ENCODE assay signal across 8 mouse cellular contexts in genomic region chr13:50418421-50418820, GRCm38 (mm10). TPM values are rescaled to one million over a fixed set of nuclear protein-coding genes. Genes with fewer than 3 reads are reported as not detected.
DNase-seq lines count a peak whose midpoint lies in the region; ATAC-seq and TF ChIP-seq lines count a peak whose summit lies in the region.

No protein-coding gene starts in this region.

- DNase-seq in embryo, embryonic 10 days (ENCODE audit: low spot score), result peak; percentile 13
- no peak for DNase-seq in embryo, embryonic 10.5 days (ENCODE audit: low spot score)
- DNase-seq in spleen, adult 2 months (ENCODE audit: low read depth in 1 of 2, low spot score in 2 of 2), result no peak
- DNase-seq in spleen, adult 12 weeks (ENCODE audit: low spot score), result no peak
- no peak for DNase-seq in liver, embryonic 14.5 days (ENCODE audit: low read depth in 3 of 3, low spot score in 3 of 3)
- no peak for DNase-seq in T-cell, adult 2 months (ENCODE audit: low spot score)
- DNase-seq in cerebellum, adult 9-11 months, result no peak
- no peak for DNase-seq in right cerebral cortex, adult 2 months (ENCODE audit: low spot score in 2 of 2)

- WGBS in spleen, adult 2 months, result 60% methylated on average over 3 of the region's 3 CpGs
- 49% methylated on average over 3 of the region's 3 CpGs for WGBS in liver, embryonic 14.5 days (ENCODE audit: insufficient replicate concordance)

- H3K4me3 ChIP-seq in spleen, adult 2 months (ENCODE audit: extremely low read depth, insufficient read depth, insufficient read length), result peak overlapping the region; percentile 89; the same call in 1 of the 2 replicates
- peak overlapping the region; percentile 64; a peak in 3 of 4 replicates for H3K4me3 ChIP-seq in liver, embryonic 14.5 days (ENCODE audit: insufficient read depth in 1 of 2, low read depth in 2 of 2, low read length in 2 of 2)

- no peak overlapping the region for H3K27ac ChIP-seq in spleen, adult 2 months (ENCODE audit: insufficient read depth, low read length)
- H3K27ac ChIP-seq in liver, embryonic 14.5 days, result no peak overlapping the region

- peaks cover 6% of the 10 kb centered on the region for H3K4me1 ChIP-seq in spleen, adult 2 months (ENCODE audit: control insufficient read depth, insufficient read depth, insufficient read length)
- H3K4me1 ChIP-seq in liver, embryonic 14.5 days (replicated peaks; ENCODE audit: control insufficient read depth in 2 of 2, insufficient read depth in 2 of 2, low read length in 1 of 2), result peaks cover 0 to 6% of the 10 kb centered on the region in 2 experiments; a peak in 2 of 4 replicates

- no peak for TF ChIP-seq POLR2A in spleen, adult 2 months (IDR thresholded peaks at IDR 0.05; ENCODE audit: low read depth, low read length)

- no peaks in the 10 kb centered on the region for H3K36me3 ChIP-seq in spleen, adult 2 months (ENCODE audit: control insufficient read depth, insufficient read depth, low read length)
- no peaks in the 10 kb centered on the region for H3K36me3 ChIP-seq in liver, embryonic 14.5 days (replicated peaks; ENCODE audit: control insufficient read depth, insufficient read depth, low read depth)

- peak overlapping the region; percentile 68 for H3K4me2 ChIP-seq in liver, embryonic 14.5 days (ENCODE audit: low read depth)

- TF ChIP-seq EP300 in liver, embryonic 14.5 days (IDR thresholded peaks at IDR 0.05; ENCODE audit: low read depth), result no peak

- H3K9me3 ChIP-seq in liver, embryonic 14.5 days (ENCODE audit: control insufficient read depth, low read length), result no peaks in the 10 kb centered on the region

- H3K27me3 ChIP-seq in spleen, adult 2 months (ENCODE audit: control insufficient read depth, insufficient read depth, low read length), result no peaks in the 10 kb centered on the region
- no peaks in the 10 kb centered on the region for H3K27me3 ChIP-seq in liver, embryonic 14.5 days (ENCODE audit: control insufficient read depth, insufficient read depth, low read length)

- no peak overlapping the region; the same call in 1 of the 2 replicates for H3K9ac ChIP-seq in liver, embryonic 14.5 days (replicated peaks)

- no peak for ATAC-seq in liver, embryonic 14.5 days (ENCODE audit: insufficient read depth)

- TF ChIP-seq CTCF in spleen, adult 2 months (IDR thresholded peaks at IDR 0.05; ENCODE audit: extremely low read depth, insufficient read depth, insufficient read length, insufficient replicate concordance), result no peak
- TF ChIP-seq CTCF in liver, embryonic 14.5 days (IDR thresholded peaks at IDR 0.05; ENCODE audit: low read depth), result no peak

RNA-seq across cellular contexts. Expression of gene Fbxw17, which starts 0.8 kb away (rescaled TPM):
- 12.7 and 17.2 TPM in 2 replicates for polyA plus RNA-seq in spleen, adult 2 months (2012; rRNA removed)
- 2.7 and 3.5 TPM in 2 replicates for polyA plus RNA-seq in liver, embryonic 14.5 days (2012; rRNA removed)
- polyA plus RNA-seq in liver, embryonic 14.5 days (2014; fragmentation: Nextera tagmentation; extraction: Ambion mirVana), result 3.4 and 4.4 TPM in 2 replicates

RNA-seq across cellular contexts. Expression of gene Gm47429, which starts 25.3 kb away (rescaled TPM):
- not detected in 2 replicates for polyA plus RNA-seq in spleen, adult 2 months (2012; rRNA removed)
- not detected in 2 replicates for polyA plus RNA-seq in liver, embryonic 14.5 days (2012; rRNA removed)
- not detected in 2 replicates for polyA plus RNA-seq in liver, embryonic 14.5 days (2014; fragmentation: Nextera tagmentation; extraction: Ambion mirVana)

RNA-seq across cellular contexts. Expression of gene Nutm2, which starts 48.7 kb away (rescaled TPM):
- polyA plus RNA-seq in spleen, adult 2 months (2012; rRNA removed), result not detected in 2 replicates
- polyA plus RNA-seq in liver, embryonic 14.5 days (2012; rRNA removed), result not detected in 2 replicates
- polyA plus RNA-seq in liver, embryonic 14.5 days (2014; fragmentation: Nextera tagmentation; extraction: Ambion mirVana), result not detected in 2 replicates
